Mouse (Mus musculus) small intestine, adult 2 months (tissue): Measurements from ENCODE around the gene Gm20388. TPM values are rescaled to one million over a fixed set of nuclear protein-coding genes. Genes with fewer than 3 reads are reported as not detected.

Source experiments
- H3K27ac ChIP-seq: fragments of 200-500 bp; 2 replicates; pipeline ENCODE4 v1.5.1; 2012; ENCODE audit warnings: low read depth, low read length, control low read depth, inconsistent platforms; ENCODE audit not compliant: insufficient read depth
- H3K27me3 ChIP-seq: fragments of 200-500 bp; 2 replicates; pipeline ENCODE4 v1.6.1; 2012; ENCODE audit warnings: mild to moderate bottlenecking, moderate library complexity, low read length, inconsistent platforms; ENCODE audit not compliant: control insufficient read depth, insufficient read depth
- H3K36me3 ChIP-seq: fragments of 200-500 bp; 2 replicates; pipeline ENCODE4 v1.6.1; 2012; ENCODE audit warnings: mild to moderate bottlenecking, low read length, control low read depth, inconsistent platforms; ENCODE audit not compliant: control insufficient read depth, insufficient read depth
- H3K4me1 ChIP-seq: fragments of 200-500 bp; 2 replicates; pipeline ENCODE4 v1.6.1; 2012; ENCODE audit warnings: low read length, inconsistent platforms, mixed read lengths; ENCODE audit not compliant: control insufficient read depth, insufficient read depth, insufficient read length
- H3K4me3 ChIP-seq: fragments of 200-500 bp; 2 replicates; pipeline ENCODE4 v1.5.1; 2012; ENCODE audit warnings: low read depth, mild to moderate bottlenecking, control low read depth, inconsistent platforms, low read length, moderate library complexity
- CTCF ChIP-seq: fragments of 200-500 bp; IDR thresholded peaks from 2 replicates; pipeline ENCODE4 v1.5.1; 2012; ENCODE audit warnings: low read depth, mild to moderate bottlenecking, control low read depth, inconsistent platforms, low read length, moderate library complexity, mixed read lengths; ENCODE audit not compliant: insufficient replicate concordance, insufficient read length; ENCODE audit errors: extremely low read depth
- POLR2A ChIP-seq: fragments of 200-500 bp; IDR thresholded peaks from 2 replicates; pipeline ENCODE4 v1.6.1; 2012; ENCODE audit warnings: low read depth, mild to moderate bottlenecking, control low read depth, inconsistent platforms, low read length, moderate library complexity
- WGBS: fragments of 180-500 bp; shearing (Covaris S2); methylation state at CpG from one replicate; pipeline ENCODE4 v1.1.7; 2018; 5-methylcytosine and 5-hydroxymethylcytosine counted together
- polyA plus RNA-seq: library from polyadenylated mRNA; depleted of rRNA; stranded (reverse); fragments of >200 nt; gene quantifications from 2 replicates; pipeline ENCODE4 v1.2.3, GENCODE M21; 2012

Gene Gm20388
- polyA plus RNA-seq, 1 experiment = 37.3 TPM

GRCm38 (mm10) chr8:121018236-121018635 is 1107.6 kb downstream of the Gm20388 start:
- 76% methylated on average over 10 of the region's 10 CpGs for WGBS
- Histone ChIP-seq H3K4me3 (no peak overlapping the region), H3K27ac (no peak overlapping the region), H3K36me3 (no peaks in the 10 kb centered on the region), H3K27me3 (no peaks in the 10 kb centered on the region), H3K4me1 (no peaks in the 10 kb centered on the region)
- no peak for TF ChIP-seq CTCF
- no peak for TF ChIP-seq POLR2A

- Histone ChIP-seq H3K27ac (no peak overlapping the region), H3K27me3 (no peaks in the 10 kb centered on the region; the same call in 1 of the 2 replicates), H3K4me3 (no peak overlapping the region), H3K36me3 (no peaks in the 10 kb centered on the region), H3K4me1 (no peaks in the 10 kb centered on the region)
- WGBS = 44% methylated on average over 12 of the region's 12 CpGs
- no peak for TF ChIP-seq POLR2A
- no peak for TF ChIP-seq CTCF
Observed at GRCm38 (mm10) chr8:121021488-121021887, 1110.8 kb downstream of the Gm20388 start.

- Histone ChIP-seq H3K27ac (no peak overlapping the region), H3K4me1 (no peaks in the 10 kb centered on the region), H3K4me3 (no peak overlapping the region), H3K27me3 (no peaks in the 10 kb centered on the region; the same call in 1 of the 2 replicates), H3K36me3 (no peaks in the 10 kb centered on the region)
- TF ChIP-seq CTCF (no peak), POLR2A (no peak)
- WGBS = 90% methylated on average over 4 of the region's 4 CpGs
Observed at GRCm38 (mm10) chr8:121023003-121023402, 1112.4 kb downstream of the Gm20388 start.

DNA sequence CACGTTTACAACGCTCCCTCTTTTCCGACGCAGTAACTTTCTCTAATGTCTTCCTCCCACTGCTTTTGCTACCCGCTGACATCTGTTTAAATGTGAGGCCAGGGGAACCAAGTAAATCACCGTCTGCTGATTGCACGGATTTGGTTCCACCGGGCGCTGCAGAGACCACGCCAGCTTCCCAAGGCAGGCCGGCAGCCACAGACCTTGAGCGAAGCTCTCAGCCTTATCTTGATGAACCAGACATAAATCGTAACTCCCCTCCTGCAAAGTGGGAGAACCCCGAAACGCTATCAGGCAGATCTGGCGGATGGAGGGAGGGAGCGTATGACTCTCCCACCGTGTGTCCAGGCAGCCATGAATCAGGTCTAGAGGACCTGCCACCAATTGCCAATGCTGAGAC is 1113.1 kb downstream of the Gm20388 start:
- H3K36me3 ChIP-seq = no peaks in the 10 kb centered on the region
- TF ChIP-seq CTCF = no peak
- no peak for TF ChIP-seq POLR2A
- WGBS = 36% methylated on average over 18 of the region's 18 CpGs
- H3K27ac ChIP-seq = no peak overlapping the region
- H3K27me3 ChIP-seq = no peaks in the 10 kb centered on the region; the same call in 1 of the 2 replicates
- H3K4me1 ChIP-seq = no peaks in the 10 kb centered on the region
- H3K4me3 ChIP-seq = no peak overlapping the region

GRCm38 (mm10) chr8:121025486-121025885 is 1114.8 kb downstream of the Gm20388 start:
- WGBS = 68% methylated on average over 5 of the region's 5 CpGs
- no peaks in the 10 kb centered on the region for H3K4me1 ChIP-seq

DNA sequence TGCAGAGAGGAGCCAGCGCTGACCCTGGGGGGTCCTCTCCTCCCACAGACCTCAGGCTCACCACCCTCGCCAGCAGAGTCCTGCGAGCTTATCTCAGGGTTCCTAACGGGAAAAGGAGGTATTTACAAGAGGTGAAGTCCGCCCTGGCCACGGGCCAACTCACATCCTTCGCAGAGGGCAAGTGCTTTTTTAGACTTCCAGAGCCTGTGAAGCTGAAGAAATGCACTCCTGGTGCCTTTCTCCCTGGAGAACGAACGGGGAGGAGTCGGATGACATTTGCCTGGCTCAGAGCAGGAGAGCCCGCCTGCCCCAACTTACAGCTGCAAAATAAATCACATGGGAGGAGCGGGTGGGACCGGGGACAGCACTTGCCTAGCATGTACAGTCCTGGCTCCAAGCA is 1117.1 kb downstream of the Gm20388 start:
- 26% methylated on average over 13 of the region's 13 CpGs for WGBS
- Histone ChIP-seq H3K27ac (no peak overlapping the region), H3K4me3 (no peak overlapping the region), H3K4me1 (no peaks in the 10 kb centered on the region), H3K36me3 (no peaks in the 10 kb centered on the region), H3K27me3 (no peaks in the 10 kb centered on the region; the same call in 1 of the 2 replicates)
- TF ChIP-seq CTCF = no peak
- no peak for TF ChIP-seq POLR2A

More at GRCm38 (mm10) chr8:121025486-121025885, 1114.8 kb downstream of the Gm20388 start:
- Histone ChIP-seq H3K36me3 (no peaks in the 10 kb centered on the region), H3K4me3 (no peak overlapping the region), H3K27ac (no peak overlapping the region), H3K27me3 (no peaks in the 10 kb centered on the region; the same call in 1 of the 2 replicates)
- no peak for TF ChIP-seq POLR2A
- TF ChIP-seq CTCF = no peak

- TF ChIP-seq CTCF (no peak), POLR2A (no peak)
- Histone ChIP-seq H3K27ac (no peak overlapping the region), H3K27me3 (no peaks in the 10 kb centered on the region; the same call in none of the 2 replicates), H3K36me3 (no peaks in the 10 kb centered on the region), H3K4me3 (no peak overlapping the region), H3K4me1 (no peaks in the 10 kb centered on the region)
- 75% methylated on average over 6 of the region's 6 CpGs for WGBS
Observed at GRCm38 (mm10) chr8:121029076-121029475, 1118.4 kb downstream of the Gm20388 start.
